Mouse (Mus musculus) inflammation-experienced regulatory T-cells, adult 6 months (primary cell): ENCODE results near the gene 2410004P03Rik. TPM values are rescaled to one million over a fixed set of nuclear protein-coding genes. Genes with fewer than 3 reads are reported as not detected.

Experiments
- ATAC-seq: one replicate; pipeline ENCODE4 v1.8.0; 2017
- polyA plus RNA-seq, 3 experiments: library from polyadenylated mRNA; unstranded; fragments of 100-300 nt; shearing (Covaris generic); gene quantifications; one replicate each; pipeline ENCODE4 v1.2.1; 2017

The 2410004P03Rik gene
- polyA plus RNA-seq, 3 experiments from 2014 or later = 0.94 to 1.6 (median 1.5) TPM

DNA sequence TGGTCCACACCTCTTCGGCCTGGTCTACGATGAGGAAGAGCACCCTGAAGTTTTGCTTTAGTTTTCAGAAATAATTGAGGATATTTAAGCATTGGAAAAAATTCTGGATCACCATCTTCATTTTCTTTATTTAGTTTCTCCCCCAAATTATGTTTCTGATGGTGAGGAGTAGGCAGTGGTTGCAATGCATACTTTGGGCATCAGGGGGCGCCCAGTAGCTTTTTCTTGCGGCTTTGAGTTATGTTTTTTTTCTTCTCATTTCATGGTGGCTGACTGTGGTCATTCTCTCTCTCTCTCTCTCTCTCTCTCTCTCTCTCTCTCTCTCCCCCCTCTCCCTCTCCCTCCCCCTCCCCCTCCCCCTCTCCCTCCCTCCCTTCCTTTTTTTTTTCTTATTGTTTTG lies 6.9 kb upstream of the 2410004P03Rik start:
- ATAC-seq = peak; percentile 71

DNA sequence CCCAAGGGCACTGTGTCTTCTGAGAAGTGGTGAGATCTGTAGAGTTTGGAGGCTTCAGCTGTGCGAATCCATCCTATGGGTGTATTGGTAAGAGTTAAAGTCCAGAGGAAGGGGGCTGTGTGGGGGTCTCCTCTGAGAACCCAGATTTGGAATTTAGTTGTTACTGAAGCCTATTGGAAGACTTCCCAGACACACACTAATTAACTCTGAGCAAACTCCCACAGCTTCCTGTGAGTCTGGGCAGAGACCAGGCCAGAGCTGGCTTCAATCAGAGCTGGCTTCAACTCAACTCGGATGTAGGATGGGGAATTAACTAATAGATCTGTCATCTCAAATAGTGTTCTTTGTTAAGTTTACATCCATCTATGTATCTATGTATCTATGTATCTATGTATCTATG lies 4.2 kb upstream of the 2410004P03Rik start:
- no peak for ATAC-seq

GRCm38 (mm10) chr12:17012067-17012899 lies 756 bp upstream of the 2410004P03Rik start:
- ATAC-seq = no peak

- ATAC-seq = no peak
These were observed 2.1 kb downstream of the 2410004P03Rik start for GRCm38 (mm10) chr12:17009466-17009865.

- no peak for ATAC-seq
These were observed 10.3 kb downstream of the 2410004P03Rik start for GRCm38 (mm10) chr12:17001211-17001610.

GRCm38 (mm10) chr12:17000628-17001027 lies 10.9 kb downstream of the 2410004P03Rik start:
- ATAC-seq = no peak

GRCm38 (mm10) chr12:16999739-17000497 lies 11.6 kb downstream of the 2410004P03Rik start, which contains the start of gene Pqlc3:
Gene Pqlc3 (minus strand): TSS chr12:17000408.
- peak; percentile 99 for ATAC-seq

DNA sequence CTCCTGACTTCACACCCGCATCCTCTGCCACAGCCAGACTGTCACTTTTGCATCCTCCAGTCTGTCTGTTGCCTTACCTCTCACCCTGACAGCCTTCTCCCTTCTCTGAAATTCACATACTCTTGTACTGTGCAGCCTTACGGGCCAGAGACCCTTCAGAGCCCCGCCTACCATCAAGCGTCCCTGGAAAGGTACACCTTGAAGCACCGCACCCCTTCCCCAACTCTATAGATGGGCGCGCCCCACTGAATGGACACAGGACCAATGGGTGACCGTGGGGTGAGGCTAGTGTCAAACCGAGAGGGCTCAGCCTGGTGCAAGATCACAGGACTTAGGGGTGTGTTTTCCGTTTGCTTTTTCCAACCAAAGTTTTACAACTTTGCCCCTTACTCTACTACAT lies 12.4 kb downstream of the 2410004P03Rik start:
- ATAC-seq = no peak

DNA sequence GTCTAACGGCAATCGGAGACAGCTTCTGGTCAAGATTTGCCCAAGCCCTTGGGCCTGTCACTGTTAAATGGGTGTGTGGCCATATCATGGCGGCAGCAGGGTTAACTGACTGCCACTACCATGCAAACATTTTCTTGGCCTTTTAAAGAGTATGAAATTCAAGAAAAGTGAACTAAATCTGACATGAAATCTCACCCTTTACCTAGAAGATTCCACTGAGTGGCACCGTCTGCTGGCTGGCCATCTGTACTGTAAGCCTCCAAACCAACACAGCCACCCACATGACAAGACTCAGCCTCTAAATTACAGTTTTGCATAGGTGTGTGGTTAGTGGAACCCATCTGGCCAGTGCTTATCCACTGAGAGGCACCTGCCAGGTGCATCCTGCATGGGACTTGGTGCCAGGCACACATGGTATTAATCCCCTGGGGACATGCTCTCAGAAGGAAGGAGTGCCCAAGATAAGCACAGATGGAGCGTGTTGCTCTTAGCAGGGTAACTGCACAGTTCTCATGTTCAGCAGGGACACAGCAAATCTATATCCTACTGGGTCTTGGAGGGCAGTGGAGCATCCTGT lies 14.6 kb downstream of the 2410004P03Rik start:
- ATAC-seq = no peak

GRCm38 (mm10) chr12:16996281-16996680 lies 15.2 kb downstream of the 2410004P03Rik start:
- no peak for ATAC-seq

GRCm38 (mm10) chr12:16994291-16994690 lies 17.2 kb downstream of the 2410004P03Rik start:
- ATAC-seq = no peak

DNA sequence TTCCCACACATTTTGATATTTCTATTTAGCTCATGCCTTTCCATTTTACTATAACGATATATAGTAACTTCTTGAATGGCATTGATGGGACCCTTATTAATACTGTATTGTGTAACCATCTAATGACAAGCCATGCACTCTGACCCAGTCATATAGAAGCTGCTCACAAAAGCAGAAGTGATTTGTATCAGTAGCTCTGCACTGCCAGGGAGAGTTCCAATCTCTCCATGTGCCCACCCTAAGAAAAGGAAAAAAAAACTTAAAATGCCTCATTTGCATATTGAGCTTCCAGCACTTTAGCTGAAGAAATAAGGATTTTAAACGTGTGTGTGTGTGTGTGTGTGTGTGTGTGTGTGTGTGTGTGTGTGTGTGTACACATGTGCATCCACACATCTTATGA lies 19.2 kb downstream of the 2410004P03Rik start:
- no peak for ATAC-seq

- ATAC-seq = no peak
These were observed 20.2 kb downstream of the 2410004P03Rik start for GRCm38 (mm10) chr12:16991376-16991775.

DNA sequence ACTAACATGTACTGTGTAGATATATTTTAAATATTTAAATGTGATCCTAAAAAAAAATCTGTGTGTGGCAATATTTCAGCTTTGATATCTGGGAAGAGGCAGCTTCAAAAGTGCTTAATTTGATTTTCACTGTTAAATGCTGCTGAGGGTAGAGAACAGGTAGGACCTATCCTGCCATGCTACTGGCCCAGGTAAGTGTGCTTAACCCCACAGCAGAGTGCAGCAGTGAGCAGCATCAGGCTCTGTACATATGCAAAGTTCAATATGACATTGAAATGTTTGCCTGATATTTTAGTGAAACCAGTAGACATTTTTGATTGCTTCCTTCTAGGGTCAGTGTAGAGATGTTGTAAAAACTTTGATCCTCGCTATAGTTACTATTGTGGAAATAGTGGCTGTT lies 25.7 kb downstream of the 2410004P03Rik start:
- ATAC-seq = peak; percentile 48

- no peak for ATAC-seq
These were observed 34.4 kb downstream of the 2410004P03Rik start for GRCm38 (mm10) chr12:16977120-16977519.

DNA sequence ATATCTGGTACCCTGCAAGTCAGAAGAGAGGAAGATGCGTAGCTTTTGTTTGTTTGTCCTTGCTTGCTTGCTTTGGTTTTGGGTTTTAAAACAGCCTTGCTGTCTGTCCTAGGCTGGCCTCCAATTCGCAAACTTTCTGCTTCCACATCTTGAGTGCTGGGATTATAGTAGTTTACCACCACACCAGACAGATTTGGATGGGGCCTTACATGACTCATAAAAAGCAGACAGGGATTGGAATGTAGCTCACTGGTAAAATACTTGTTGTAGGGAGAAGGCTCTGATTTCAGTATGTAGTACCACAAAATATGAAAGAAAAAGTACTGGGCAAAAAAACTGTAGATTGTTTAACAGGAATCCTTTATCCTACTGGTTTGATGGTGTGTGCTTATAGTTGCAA lies 44.7 kb downstream of the 2410004P03Rik start:
- ATAC-seq = no peak

DNA sequence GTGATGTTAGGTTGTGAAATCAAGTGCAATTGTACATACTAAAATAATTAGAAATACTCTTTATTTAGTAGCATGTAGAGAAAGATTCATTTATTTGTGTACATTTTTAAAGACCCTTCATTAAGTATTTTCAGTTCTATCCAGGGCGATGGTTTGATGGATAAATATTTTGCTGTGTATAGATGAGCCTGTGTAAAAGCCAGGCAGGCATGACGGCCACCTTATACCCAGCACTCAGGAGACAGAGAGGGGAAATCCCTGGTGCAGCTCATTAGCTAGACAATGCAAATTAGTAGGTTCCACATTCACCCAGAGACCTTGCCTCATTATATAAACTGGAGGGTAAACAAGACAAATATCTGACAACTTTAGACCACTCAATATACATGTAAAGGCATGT lies 48.2 kb downstream of the 2410004P03Rik start:
- ATAC-seq = peak; percentile 97

DNA sequence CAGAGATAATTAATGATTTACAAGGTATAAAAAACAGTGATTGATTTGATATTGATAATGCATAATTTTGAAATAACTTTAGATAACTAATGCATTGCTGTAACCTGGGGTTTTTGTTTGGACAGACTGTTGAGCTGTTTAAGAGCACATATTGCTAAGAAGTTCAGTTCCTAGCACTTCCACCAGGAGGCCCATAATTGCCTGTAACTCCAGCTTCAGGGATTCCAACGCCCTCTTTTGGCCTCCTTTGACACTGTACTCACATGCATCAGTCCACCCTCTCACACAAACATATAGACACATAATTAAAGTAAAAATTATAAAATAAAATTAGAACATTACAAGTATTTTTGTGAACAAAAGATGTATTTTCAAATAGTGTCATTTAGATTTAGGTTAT lies 52.7 kb downstream of the 2410004P03Rik start:
- no peak for ATAC-seq

Other genes with a start within 250 kb of the 2410004P03Rik start
- gene Greb1, start 210.8 kb downstream of the 2410004P03Rik start, polyA plus RNA-seq = 1 to 10 TPM in 1 of 3 experiments, under 1 TPM in 1, not detected in 1; 0.36 to 1.1 TPM
- 1 to 10 TPM; 3.0 to 5.1 (median 5.0) TPM for gene E2f6, start 200.8 kb downstream of the 2410004P03Rik start, polyA plus RNA-seq
- 10 to 100 TPM; 12.8 to 16.2 (median 15.6) TPM for gene Rock2, start 116.8 kb downstream of the 2410004P03Rik start, polyA plus RNA-seq
- 100 to 1,000 TPM in 1 of 3 experiments, 10 to 100 TPM in 2; 57.2 to 116 (median 62.2) TPM for gene Pqlc3, start 11.3 kb downstream of the 2410004P03Rik start, polyA plus RNA-seq
- gene Kcnf1, start 165.2 kb upstream of the 2410004P03Rik start, polyA plus RNA-seq = 1 to 10 TPM in 2 of 3 experiments, not detected in 1; 2.6 to 3.7 TPM